Mouse (Mus musculus): ENCODE measurements at regions not wholly inside any gene's neighbourhood (a gene's known extent, or its start where the extent isn't known, plus 50 kb on each side); places are given as distances from the start of the nearest gene placed in this dataset.

DNA sequence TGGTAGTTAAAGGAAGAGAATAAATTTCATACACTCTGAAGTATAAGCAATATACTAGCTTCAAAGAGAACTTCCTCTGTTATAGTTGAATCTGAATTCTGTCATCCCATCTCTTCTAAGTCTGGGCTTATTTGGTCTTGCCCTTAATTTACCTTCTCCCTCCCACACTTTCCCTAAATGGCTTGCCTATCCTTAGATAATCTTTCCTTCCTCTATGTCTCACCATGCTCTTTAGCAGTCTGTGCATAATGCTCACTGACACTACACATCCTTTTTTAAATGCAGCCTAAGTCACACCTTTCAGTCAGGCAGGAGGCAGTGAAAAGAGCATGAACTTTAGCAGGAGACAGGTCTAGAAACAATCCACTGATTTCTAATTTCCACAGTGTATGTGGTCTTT is 1585.5 kb downstream of the Kcnt2 start:
- TF ChIP-seq CTCF (IDR thresholded peaks at IDR 0.05; ENCODE audit: low read depth) = no peak
- no peak for TF ChIP-seq EP300 (IDR thresholded peaks at IDR 0.05; ENCODE audit: low read depth)

Measured in liver, embryonic 14.5 days (tissue).